Mouse (Mus musculus): ENCODE results near the gene Fam92b. TPM values are rescaled to one million over a fixed set of nuclear protein-coding genes. Genes with fewer than 3 reads are reported as not detected.

The Fam92b gene
- polyA plus RNA-seq (2015; fragmentation: Nextera tagmentation; extraction: Ambion mirVana), result 2.1 and 2.4 TPM in 2 replicates

DNA sequence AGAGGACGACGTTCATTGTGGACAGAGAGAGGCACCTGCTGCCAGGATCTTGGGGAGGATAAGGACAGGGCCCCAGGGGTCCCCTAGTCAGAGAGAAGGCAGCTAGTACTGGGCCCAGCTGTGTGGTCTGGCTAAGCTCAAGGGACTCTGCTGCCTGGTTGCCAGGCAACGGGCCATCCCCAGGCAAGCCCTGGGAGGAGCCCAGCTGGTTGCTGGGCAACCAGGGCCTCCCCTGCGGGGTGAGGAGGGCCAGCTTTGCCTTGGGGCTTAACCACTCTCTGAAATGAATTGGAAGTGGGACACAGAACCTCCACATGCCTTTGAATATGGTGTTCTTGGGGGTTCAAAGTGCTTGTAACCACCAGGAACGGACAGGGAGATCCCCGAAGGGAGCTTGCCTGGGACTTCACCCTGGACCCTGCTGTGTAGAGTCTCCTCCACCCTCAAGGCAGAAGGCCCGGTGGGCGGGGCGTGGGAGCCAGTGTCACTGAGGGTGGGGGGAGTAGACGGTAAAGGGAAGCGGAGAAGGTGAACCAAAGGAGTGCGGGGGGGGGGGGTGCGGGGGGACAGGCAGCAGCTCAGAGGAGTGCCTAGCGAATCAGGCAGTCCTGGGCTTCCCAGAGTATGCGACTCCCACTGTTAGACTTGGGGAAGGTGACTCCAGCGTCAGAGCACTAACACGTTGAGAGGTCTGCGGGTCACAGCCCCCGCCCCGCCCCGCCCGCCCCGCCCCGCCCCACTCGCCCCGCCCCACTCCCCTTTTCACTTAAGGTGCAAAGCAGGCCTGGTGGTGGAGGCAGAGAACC lies at the start of gene Fam92b:
Gene Fam92b (minus strand): TSS at position 149 of the 806 bp plus-strand sequence.
- H3K27ac ChIP-seq (ENCODE audit: low read length), result peak within 1 kb of the TSS; percentile 84
- no peaks in the 10 kb centered on the region for H3K27me3 ChIP-seq (ENCODE audit: control insufficient read depth, insufficient read depth, low read depth, low read length)
- 0% methylated on average over 20 of the region's 26 CpGs for WGBS
- no peak within 1 kb of the TSS for H3K4me3 ChIP-seq (ENCODE audit: low read depth, low read length)
- ATAC-seq, result peak; percentile 79
- peak within 1 kb of the TSS; percentile 51 for H3K9ac ChIP-seq (ENCODE audit: low read depth, low read length)
- peak within 1 kb of the TSS; percentile 48 for H3K4me2 ChIP-seq (ENCODE audit: low read length)
- H3K4me1 ChIP-seq (ENCODE audit: control insufficient read depth, insufficient read depth, low read length), result peaks cover 34% of the 10 kb centered on the region
- H3K36me3 ChIP-seq (ENCODE audit: control insufficient read depth, insufficient read depth, low read length), result no peaks in the 10 kb centered on the region
- no peaks in the 10 kb centered on the region for H3K9me3 ChIP-seq (replicated peaks; ENCODE audit: control insufficient read depth, low read length, poor library complexity, severe bottlenecking)

DNA sequence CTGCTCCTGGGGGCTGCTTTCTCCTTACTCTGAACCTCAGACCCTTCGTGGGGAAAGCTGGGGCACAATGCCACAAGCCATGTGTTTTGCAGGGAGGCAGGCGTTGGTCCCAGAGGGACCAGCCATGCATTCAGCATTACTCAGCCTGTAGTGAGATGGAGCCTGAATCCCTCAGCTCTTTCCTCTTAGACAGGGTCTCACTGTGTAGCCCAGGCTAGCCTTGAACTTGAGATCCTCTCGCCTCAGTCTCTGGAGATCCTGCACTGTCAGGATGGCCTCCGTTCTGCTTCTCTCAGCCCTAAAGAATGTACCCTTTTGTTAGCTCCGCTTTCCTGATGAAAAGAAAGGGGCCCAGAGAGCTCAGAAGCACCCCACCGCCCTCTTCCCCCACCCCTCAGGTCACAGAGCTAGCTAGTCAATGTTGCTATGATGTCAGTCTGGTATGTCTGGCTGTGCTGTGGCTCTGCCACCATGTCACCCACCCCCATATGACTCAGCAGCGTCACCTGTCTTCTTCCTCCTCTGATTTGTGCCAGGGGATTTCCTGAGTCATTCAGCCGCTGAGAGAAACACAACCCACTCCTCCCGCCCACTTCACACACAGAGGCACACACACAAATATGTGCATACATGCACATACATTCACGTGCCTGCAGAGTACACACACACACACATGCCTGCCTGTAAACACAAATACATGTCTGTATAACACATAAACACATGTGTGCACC lies 48.3 kb upstream of the Fam92b start:
- H3K27me3 ChIP-seq (ENCODE audit: control insufficient read depth, insufficient read depth, low read depth, low read length), result peaks cover 14% of the 10 kb centered on the region; the same call in 1 of the 2 replicates
- ATAC-seq, result no peak
- H3K36me3 ChIP-seq (ENCODE audit: control insufficient read depth, insufficient read depth, low read length), result no peaks in the 10 kb centered on the region
- no peak overlapping the region for H3K27ac ChIP-seq (ENCODE audit: low read length)
- no peaks in the 10 kb centered on the region for H3K9me3 ChIP-seq (replicated peaks; ENCODE audit: control insufficient read depth, low read length, poor library complexity, severe bottlenecking)
- no peak overlapping the region for H3K4me3 ChIP-seq (ENCODE audit: low read depth, low read length)
- peaks cover 22% of the 10 kb centered on the region for H3K4me1 ChIP-seq (ENCODE audit: control insufficient read depth, insufficient read depth, low read length)
- no peak overlapping the region for H3K4me2 ChIP-seq (ENCODE audit: low read length)
- WGBS, result 27% methylated on average over 10 of the region's 10 CpGs
- H3K9ac ChIP-seq (ENCODE audit: low read depth, low read length), result 0 out of 2 replicates have a peak overlapping the region, but pooled peaks have one; percentile 20

DNA sequence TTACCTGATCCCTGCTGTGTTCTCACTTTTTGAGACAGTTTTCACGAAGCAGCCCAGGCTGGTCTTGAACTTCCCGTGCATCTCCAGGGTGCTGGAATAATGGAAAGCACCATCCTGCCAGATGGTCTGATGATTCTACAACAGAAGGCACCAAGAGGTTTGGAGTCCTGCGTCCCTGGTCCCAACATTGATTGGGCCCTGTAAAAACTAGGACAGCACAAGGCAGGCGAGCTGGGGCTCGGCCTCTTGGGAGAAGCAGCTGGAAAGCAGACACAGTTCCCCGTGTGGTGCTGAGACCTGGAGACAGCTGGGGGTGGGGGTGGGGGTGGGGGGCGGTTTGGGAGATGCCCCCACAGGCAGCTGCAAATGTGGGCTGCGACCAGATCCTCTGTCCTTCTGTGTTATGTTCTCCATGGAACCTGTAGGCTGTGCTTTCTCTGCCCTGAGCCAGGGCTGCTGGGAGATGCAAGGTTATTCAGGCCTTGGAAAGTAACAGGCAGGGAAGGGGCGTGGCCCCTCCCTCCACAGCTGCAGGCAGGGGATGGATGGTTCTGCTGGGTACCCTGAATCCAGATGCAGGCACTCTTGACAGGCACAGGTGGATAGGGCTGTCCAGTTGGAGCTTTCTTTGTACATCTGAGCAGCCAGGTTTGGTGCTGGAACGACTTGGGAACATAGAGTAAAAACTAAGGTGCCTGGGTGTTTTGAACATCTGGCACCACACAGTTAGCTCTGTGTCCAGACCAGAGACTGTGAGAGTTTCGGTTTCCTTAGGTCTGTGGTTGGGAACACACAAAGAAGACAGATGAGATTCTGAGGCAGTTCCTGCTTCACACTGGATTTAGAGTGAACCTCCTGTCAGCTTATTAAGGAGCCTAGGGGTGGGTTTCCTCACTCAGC lies 47.5 kb upstream of the Fam92b start:
- no peak overlapping the region for H3K4me3 ChIP-seq (ENCODE audit: low read depth, low read length)
- no peak overlapping the region for H3K4me2 ChIP-seq (ENCODE audit: low read length)
- H3K9me3 ChIP-seq (replicated peaks; ENCODE audit: control insufficient read depth, low read length, poor library complexity, severe bottlenecking), result no peaks in the 10 kb centered on the region
- peaks cover 14% of the 10 kb centered on the region for H3K4me1 ChIP-seq (ENCODE audit: control insufficient read depth, insufficient read depth, low read length)
- 0 out of 2 replicates have a peak overlapping the region, but pooled peaks have one; percentile 20 for H3K9ac ChIP-seq (ENCODE audit: low read depth, low read length)
- peaks cover 6% of the 10 kb centered on the region; the same call in 1 of the 2 replicates for H3K27me3 ChIP-seq (ENCODE audit: control insufficient read depth, insufficient read depth, low read depth, low read length)
- ATAC-seq, result no peak
- no peak overlapping the region for H3K27ac ChIP-seq (ENCODE audit: low read length)
- no peaks in the 10 kb centered on the region for H3K36me3 ChIP-seq (ENCODE audit: control insufficient read depth, insufficient read depth, low read length)
- WGBS, result 50% methylated on average over 11 of the region's 11 CpGs

DNA sequence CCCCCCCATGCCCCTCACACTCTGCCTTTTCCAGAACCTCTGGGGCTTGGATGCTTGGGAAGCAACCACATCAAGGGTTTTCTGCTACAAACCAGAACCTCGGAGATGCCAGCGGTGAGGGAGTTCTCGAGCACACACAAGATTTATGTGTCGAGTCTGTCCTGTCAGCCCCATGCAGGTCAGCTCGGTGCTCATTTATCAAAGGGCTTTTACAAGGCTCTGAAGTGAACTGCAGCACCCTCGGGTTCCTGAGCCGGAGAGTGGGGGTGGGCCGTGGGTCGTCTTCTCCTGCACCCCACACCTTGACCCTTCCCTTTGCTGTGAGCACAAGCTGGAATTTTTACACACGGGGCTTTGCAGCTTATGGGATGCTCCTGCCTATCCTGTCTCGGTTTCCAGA lies 45.3 kb upstream of the Fam92b start:
- Histone ChIP-seq H3K4me2 (ENCODE audit: low read length) (no peak overlapping the region), H3K9me3 (replicated peaks; ENCODE audit: control insufficient read depth, low read length, poor library complexity, severe bottlenecking) (no peaks in the 10 kb centered on the region), H3K27ac (ENCODE audit: low read length) (no peak overlapping the region), H3K4me1 (ENCODE audit: control insufficient read depth, insufficient read depth, low read length) (0 out of 2 replicates have a peak, but pooled peaks cover 5% of the 10 kb centered on the region), H3K36me3 (ENCODE audit: control insufficient read depth, insufficient read depth, low read length) (no peaks in the 10 kb centered on the region), H3K4me3 (ENCODE audit: low read depth, low read length) (no peak overlapping the region), H3K27me3 (ENCODE audit: control insufficient read depth, insufficient read depth, low read depth, low read length) (no peaks in the 10 kb centered on the region), H3K9ac (ENCODE audit: low read depth, low read length) (no peak overlapping the region)
- no peak for ATAC-seq
- 63% methylated on average over 11 of the region's 11 CpGs for WGBS

DNA sequence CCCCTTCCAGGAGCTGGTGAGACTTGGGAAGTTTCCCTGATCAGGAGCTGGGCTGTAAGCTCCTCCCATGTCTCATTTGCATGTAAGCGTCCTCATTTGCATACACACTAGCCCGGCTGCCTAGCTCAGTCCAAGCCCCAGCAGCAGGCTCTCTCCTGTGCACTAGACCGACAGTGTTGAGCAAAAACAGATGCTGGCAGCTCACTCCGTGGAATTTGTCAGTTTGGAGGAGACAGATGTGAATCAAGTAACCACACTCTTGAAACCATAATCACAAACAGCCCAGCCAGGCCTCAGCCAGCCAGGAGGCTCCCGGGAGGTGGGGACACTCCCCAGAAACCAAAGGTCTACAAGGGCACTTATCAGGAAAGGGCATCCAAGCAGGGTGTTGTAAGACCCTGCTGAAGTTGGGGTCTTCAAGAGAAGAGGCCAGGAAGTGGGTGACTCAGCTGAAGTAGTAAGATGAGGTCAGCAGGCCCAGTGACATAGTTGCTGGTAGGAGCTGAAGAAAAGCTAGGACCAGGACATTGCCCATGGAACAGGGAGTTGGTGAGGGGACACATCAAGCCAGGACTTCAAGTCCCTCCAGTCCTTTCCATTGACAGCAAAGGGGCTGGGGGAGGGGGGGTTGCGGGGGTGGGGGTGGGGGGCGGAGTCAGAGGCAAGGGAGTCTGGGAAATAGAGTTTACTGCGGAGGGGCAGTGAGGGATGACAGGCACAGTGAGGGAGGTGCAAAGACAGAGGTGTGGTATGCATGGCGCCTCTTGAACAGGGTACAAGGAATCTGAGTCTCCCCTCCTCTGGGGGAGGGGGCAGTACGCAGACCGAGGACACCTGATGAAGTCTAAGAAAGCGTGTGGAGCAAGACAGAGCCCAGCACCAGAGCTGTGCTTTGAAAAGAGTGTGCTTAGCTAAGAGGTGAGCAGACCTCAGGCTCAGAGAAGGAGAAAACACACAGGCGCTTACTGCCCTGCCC lies 39.9 kb upstream of the Fam92b start:
- 24% methylated on average over 12 of the region's 13 CpGs for WGBS
- H3K9ac ChIP-seq (ENCODE audit: low read depth, low read length), result no peak overlapping the region

DNA sequence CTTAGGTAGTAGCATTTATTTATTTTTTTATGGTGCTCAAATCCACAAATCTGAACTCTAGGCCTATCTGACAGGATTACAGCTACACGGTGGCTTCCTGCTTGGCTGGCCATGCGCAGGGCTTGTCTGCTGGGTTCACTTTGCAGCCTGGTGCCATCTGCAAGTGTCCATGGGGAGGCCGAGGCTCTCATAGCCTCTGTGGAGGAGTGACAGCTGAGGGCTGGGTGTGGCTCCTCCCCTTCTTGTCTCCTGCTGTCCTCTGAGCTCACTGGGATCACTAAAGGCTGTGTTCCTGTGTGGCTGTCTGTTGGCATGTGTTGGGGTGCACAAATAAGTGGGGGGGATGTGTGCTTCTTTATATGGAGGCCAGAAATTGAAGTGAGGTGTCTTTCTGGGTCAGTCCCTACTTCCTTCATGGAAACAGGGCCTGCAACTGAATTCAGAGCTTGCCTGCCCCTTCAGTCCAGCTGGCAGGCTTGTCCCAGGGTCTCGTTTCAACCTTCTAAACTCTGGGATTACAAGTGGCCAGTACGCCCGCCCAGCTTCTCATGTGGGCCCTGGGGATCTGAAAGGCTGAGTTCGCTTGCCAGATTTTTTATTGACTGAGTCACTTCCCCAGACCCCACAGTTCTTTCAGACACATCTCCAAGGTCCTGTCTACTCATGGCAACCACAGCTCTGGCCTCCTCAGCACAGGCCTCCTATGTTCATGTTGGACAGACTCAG lies 38.3 kb upstream of the Fam92b start:
- Histone ChIP-seq H3K36me3 (ENCODE audit: control insufficient read depth, insufficient read depth, low read length) (no peaks in the 10 kb centered on the region), H3K27ac (ENCODE audit: low read length) (no peak overlapping the region), H3K9ac (ENCODE audit: low read depth, low read length) (no peak overlapping the region), H3K4me2 (ENCODE audit: low read length) (no peak overlapping the region), H3K4me1 (ENCODE audit: control insufficient read depth, insufficient read depth, low read length) (peaks cover 9% of the 10 kb centered on the region), H3K27me3 (ENCODE audit: control insufficient read depth, insufficient read depth, low read depth, low read length) (no peaks in the 10 kb centered on the region), H3K9me3 (replicated peaks; ENCODE audit: control insufficient read depth, low read length, poor library complexity, severe bottlenecking) (no peaks in the 10 kb centered on the region), H3K4me3 (ENCODE audit: low read depth, low read length) (no peak overlapping the region)
- WGBS, result 33% methylated on average over 7 of the region's 7 CpGs
- no peak for ATAC-seq

More for the DNA sequence above, 39.9 kb upstream of the Fam92b start:
- Histone ChIP-seq H3K27me3 (ENCODE audit: control insufficient read depth, insufficient read depth, low read depth, low read length) (no peaks in the 10 kb centered on the region), H3K9me3 (replicated peaks; ENCODE audit: control insufficient read depth, low read length, poor library complexity, severe bottlenecking) (no peaks in the 10 kb centered on the region), H3K4me2 (ENCODE audit: low read length) (no peak overlapping the region), H3K4me3 (ENCODE audit: low read depth, low read length) (no peak overlapping the region), H3K36me3 (ENCODE audit: control insufficient read depth, insufficient read depth, low read length) (no peaks in the 10 kb centered on the region), H3K4me1 (ENCODE audit: control insufficient read depth, insufficient read depth, low read length) (peaks cover 9% of the 10 kb centered on the region), H3K27ac (ENCODE audit: low read length) (no peak overlapping the region; the same call in 1 of the 2 replicates)
- peak; percentile 74; the same call in 1 of the 2 replicates for ATAC-seq

DNA sequence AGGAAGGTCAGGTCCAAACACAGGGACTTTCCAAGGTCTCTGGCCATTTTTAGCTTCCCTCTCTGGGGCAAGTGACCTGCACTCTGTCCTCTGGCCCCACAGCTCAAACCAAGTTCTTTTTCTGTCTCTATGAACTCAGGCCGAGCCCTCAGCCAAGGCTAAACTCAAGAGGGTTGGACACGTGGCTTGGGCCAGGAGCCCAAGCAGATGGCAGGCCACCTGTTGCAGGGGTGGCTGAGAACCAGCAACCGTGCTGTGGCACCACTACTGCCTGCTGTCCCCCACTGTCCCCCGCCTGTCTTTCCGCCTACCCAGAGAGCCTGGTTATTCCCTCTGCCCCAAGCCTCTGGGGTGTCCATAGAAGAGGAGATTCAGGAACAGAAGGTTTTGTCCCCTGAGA lies 36.7 kb upstream of the Fam92b start:
- H3K27me3 ChIP-seq (ENCODE audit: control insufficient read depth, insufficient read depth, low read depth, low read length), result no peaks in the 10 kb centered on the region
- H3K36me3 ChIP-seq (ENCODE audit: control insufficient read depth, insufficient read depth, low read length), result no peaks in the 10 kb centered on the region
- no peaks in the 10 kb centered on the region for H3K9me3 ChIP-seq (replicated peaks; ENCODE audit: control insufficient read depth, low read length, poor library complexity, severe bottlenecking)
- H3K4me2 ChIP-seq (ENCODE audit: low read length), result no peak overlapping the region
- no peak overlapping the region for H3K9ac ChIP-seq (ENCODE audit: low read depth, low read length)
- ATAC-seq, result no peak
- 47% methylated on average over 5 of the region's 5 CpGs for WGBS
- no peak overlapping the region for H3K4me3 ChIP-seq (ENCODE audit: low read depth, low read length)
- H3K4me1 ChIP-seq (ENCODE audit: control insufficient read depth, insufficient read depth, low read length), result peaks cover 9% of the 10 kb centered on the region
- H3K27ac ChIP-seq (ENCODE audit: low read length), result no peak overlapping the region

Data from midbrain, embryonic 16.5 days (tissue).